Mouse (Mus musculus): ENCODE data around the gene Ess2.

GRCm38 (mm10) chr16:17851331-17851730, 59.8 kb downstream of the Ess2 start:
- no peak for TF ChIP-seq POLR2A (IDR thresholded peaks at IDR 0.05; ENCODE audit: control insufficient read depth, extremely low read depth, insufficient read depth, low read length, poor library complexity)
- no peak for TF ChIP-seq CTCF (IDR thresholded peaks at IDR 0.05; ENCODE audit: borderline replicate concordance, control insufficient read depth, extremely low read depth, insufficient read depth, low read length, poor library complexity)
